ENCODE assay signal across 10 mouse cellular contexts in the genomic region with DNA sequence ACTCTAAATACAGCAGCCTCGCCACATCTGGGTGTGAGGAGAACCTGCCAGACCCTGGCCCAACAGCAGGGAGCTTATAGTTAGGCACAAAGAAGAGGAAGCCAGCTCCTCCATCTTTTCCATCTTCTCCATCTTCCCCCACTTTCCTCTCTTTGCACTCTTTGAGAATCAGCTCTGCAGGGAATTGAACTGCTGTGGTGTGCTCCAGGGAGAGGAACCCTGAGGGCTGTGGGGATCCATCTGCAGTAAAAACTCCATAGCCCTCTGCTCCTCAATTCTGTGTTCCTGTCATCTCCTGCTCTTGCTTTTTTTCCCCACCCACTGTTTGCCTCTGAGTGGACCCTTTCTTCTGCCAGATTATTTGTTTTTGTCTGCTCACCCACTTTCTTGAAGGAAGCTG. TPM values are rescaled to one million over a fixed set of nuclear protein-coding genes. Genes with fewer than 3 reads are reported as not detected.
A peak's percentile ranks its signal among the peaks of the same experiment; 100 is the strongest.
DNase-seq lines count a peak whose midpoint lies in the region; ATAC-seq lines count a peak whose summit lies in the region.
"Not testable (repeated sequence)": the region's sequence is repeated elsewhere in the genome, so short reads cannot be mapped to it uniquely, and the experiment has no call there.
"Had no signal": no experiment of that assay in that cellular context is flagged by ENCODE, and none has a peak within 500 bp of the region (broad histone marks: within the 10 kb centered on the region; RNA-seq: fewer than 3 reads in every experiment).

A gene (plus strand): TSS at position 301 of the 400 bp plus-strand sequence.

- not testable (repeated sequence) for H3K9ac ChIP-seq in liver, embryonic 11.5 days (ENCODE audit: low read depth, low read length)

- not testable (repeated sequence) for H3K36me3 ChIP-seq in liver, embryonic 11.5 days (ENCODE audit: control insufficient read depth, insufficient read depth, low read length)

- not testable (repeated sequence) for ATAC-seq in liver, embryonic 11.5 days (replicated peaks; ENCODE audit: low FRiP score)

- DNase-seq in heart, adult 11 months, result peak; percentile 34
- peak; percentile 21 for DNase-seq in liver, embryonic 11.5 days (ENCODE audit: low spot score)

- not testable (repeated sequence) for H3K4me1 ChIP-seq in liver, embryonic 11.5 days (replicated peaks; ENCODE audit: control insufficient read depth, insufficient read depth, low read length)

- H3K4me2 ChIP-seq in liver, embryonic 11.5 days, result not testable (repeated sequence)

- not testable (repeated sequence) for H3K27me3 ChIP-seq in liver, embryonic 11.5 days (replicated peaks; ENCODE audit: control insufficient read depth, insufficient read depth, low read length)

- not testable (repeated sequence) for H3K27ac ChIP-seq in liver, embryonic 11.5 days (ENCODE audit: low read depth, low read length)

- not testable (repeated sequence) for H3K9me3 ChIP-seq in liver, embryonic 11.5 days (ENCODE audit: control insufficient read depth, low read length)

- H3K4me3 ChIP-seq in liver, embryonic 11.5 days (ENCODE audit: low read depth, low read length), result not testable (repeated sequence)

- WGBS in liver, embryonic 11.5 days, result 38% methylated on average over 1 of the region's 1 CpGs

RNA-seq across cellular contexts. Expression of the gene that starts here (rescaled TPM):
- not detected in 2 replicates for polyA plus RNA-seq in liver, embryonic 11.5 days (2014; fragmentation: Nextera tagmentation; extraction: Ambion mirVana)
- polyA plus RNA-seq: activated CD4-positive, CD25-positive, alpha-beta regulatory T cell, adult 4 months; adrenal gland, adult 2 months; brain, embryonic 14.5 days; C2C12; CD4-positive, CD25-positive, alpha-beta regulatory T cell, adult 4 months; cerebellum, adult 2 months; G1E; Patski had no signal

Comparison
In these comparisons a context has a peak if more than half of its experiments do, and no peak if none do; other contexts are left out.
1. Peak in DNase-seq in liver, embryonic 11.5 days; RNA of the gene not detected or under 1 TPM.